Mouse (Mus musculus): ENCODE measurements at regions not wholly inside any gene's neighbourhood (a gene's known extent, or its start where the extent isn't known, plus 50 kb on each side); places are given as distances from the start of the nearest gene placed in this dataset.
A peak's percentile ranks its signal among the peaks of the same experiment; 100 is the strongest.
"Not testable (repeated sequence)": the region's sequence is repeated elsewhere in the genome, so short reads cannot be mapped to it uniquely, and the experiment has no call there.

DNA sequence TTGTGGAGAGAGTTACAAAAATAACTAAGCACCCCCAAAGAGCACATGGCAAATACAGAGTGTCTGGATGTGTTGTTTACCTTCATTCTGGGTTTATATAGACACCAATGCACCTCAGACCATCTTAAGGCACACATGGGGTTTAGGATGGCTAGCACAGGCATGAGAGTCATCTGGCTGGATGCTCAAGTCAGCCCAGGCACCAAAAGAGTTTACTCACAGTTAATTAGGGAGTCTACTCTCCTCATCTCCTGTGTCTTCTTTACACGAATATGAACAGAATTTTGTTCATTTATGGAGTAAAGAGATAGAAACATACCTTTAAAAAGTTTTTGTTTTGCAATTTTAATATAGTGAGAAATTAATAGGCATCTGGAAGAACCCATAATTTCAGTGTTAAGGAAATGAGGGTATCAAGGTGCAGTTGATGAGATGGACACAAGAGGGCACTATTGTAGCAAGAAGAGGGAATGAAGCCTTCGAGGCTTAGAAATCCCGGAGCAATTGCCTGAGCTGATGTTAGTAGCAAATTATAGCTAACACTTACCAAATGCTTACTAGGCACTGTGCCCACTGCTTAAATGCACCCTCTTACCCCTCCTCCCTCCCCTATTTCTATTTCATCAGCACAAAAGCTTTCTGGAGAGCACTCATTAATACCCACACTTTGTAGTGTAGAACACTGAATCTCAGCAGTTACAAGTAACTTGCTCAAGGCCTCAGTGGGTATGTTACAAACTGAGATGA lies 174.6 kb downstream of the Eepd1 start:
- no peak for DNase-seq

DNA sequence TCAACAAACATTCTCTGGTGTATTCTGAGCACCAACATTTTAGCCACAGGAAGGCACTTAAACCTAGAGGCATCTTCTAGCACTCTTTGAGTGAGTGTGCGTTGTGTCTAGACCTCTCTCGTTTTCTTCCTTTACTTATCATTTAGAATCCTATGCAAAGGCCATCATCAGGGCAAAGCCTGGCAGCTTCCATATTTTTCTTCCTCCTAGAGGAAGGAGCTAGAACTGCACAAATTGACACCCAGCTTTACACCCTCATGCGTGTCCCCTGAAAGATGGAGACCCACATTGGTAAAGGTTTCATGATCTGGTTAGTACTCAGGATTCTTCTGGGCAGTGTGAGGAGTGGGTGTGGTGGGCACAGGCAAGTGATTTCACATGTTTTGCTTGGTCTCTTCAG lies 175.2 kb downstream of the Eepd1 start:
- DNase-seq, result no peak

DNA sequence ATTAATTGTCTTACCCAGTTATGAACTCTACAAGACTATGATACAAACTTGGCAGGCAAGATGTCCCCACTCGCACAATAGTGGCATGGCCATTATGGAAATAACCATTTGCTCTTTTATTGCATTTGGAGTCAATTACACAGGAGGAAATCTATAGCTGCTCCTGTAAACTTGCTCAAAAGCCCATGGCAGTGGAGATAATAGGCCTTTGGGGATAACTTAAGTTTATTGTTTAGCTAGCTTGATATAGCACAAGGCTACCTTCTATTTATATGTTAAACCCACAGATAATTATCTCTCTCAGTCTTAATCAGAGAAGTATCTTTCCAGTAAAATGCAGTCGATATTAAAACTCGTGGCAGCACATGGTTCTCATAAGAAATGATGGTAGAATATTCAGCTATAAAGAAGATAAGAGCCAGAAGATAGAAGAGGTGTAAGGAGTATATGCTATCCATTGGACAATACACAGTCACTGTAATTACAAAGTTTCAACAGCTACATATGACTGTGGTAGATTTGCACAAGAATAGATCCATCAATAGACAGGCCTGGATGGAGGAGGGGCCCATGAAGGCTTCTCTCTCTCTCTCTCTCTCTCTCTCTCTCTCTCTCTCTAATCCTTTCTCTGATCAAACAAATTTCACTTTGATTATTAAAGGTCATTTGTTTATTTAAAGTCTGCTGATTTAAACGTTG lies 202.4 kb downstream of the Eepd1 start:
- no peak for DNase-seq

DNA sequence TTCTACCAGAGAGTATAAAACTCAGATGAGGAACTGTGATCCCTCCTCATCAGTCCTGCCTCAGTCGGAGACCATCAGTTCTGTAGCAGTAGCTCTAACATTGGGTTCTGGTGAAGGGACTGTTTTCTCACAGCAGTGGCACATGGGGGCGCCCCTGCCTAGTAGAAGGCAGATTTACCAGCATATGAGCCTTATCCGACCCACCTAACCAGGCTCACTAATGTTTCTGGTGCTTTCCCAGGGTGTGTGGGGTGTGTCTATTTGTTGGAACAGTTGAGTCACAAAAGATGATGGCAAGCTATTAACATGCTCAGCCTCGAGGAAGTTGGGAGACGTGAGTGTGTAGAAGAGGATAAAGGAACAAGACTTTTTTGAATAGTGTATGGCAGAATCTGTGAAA lies 212.3 kb downstream of the Eepd1 start:
- DNase-seq, result peak; percentile 1

DNA sequence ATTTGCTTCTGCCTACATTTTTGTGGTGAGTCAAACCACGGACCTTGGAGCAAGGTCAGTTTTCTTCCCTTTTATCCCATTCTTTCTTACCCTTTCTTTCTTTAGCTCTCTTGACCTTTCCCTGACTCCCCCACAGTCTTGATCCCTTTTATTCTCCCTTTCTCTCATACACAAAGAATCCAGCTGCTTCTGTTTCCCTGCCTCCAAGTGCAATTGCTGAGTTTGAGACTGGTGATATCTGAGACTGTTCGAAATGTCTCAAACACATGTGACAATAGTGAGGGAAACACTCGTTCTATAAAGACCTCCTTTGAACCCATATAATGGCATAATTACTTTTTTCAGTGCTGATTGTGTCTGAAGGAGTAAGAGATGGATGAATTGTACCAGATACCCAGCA lies 213.7 kb downstream of the Eepd1 start:
- DNase-seq, result no peak

DNA sequence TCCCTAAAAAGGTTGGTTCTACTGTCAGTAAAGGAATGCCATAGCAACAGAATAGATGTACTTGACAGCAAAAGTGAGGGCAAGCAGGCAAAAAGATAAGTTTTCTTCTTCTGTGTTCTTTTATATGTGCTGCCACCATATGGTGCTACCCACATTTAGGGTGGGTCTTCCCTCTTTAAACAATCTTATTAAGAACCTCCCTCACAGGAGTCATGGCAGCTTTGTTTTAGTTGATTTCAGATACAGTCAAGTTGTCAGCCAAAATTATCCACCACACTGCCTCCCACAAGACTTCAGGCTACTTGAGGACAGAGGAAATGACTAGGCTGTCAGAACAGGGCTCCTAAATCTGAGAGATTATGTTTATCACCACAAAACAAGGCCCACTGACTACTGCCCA lies 232.3 kb downstream of the Eepd1 start:
- no peak for DNase-seq

DNA sequence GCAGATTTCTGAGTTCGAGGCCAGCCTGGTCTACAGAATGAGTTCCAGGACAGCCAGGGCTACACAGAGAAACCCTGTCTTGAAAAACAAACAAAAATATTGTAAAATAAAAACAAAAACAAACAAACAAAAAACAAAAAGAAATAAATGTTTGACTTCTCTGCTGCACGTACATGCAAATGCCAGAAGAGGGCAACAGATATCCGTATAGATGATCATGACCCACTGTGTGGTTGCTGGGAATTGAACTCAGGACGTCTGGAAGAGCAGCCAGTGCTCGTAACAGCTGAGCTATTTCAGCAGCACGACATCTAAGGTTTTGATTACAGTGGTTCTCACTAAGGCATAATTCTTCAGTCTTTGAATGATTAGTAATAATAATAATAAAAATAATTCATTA lies 262.8 kb downstream of the Eepd1 start:
- DNase-seq, result no peak

DNA sequence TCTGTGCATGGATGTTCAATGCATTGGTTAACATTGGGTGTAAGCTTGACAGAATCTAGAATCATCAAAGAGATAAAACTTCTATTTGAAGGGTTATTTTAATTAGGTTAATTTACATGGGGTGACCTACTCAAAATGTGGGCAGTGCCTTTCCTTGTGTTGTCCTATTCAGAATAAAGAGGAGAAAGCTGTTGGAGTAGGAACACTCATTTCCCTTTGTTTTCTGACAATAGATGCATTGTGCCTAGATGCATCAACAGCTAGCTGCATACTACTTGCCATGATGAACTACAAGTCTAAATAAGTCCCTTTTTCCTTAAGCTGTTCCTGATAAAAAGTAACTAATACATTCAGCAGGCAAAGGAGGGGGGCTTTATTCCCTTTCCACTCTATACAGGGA lies 269.8 kb downstream of the Eepd1 start:
- no peak for DNase-seq

DNA sequence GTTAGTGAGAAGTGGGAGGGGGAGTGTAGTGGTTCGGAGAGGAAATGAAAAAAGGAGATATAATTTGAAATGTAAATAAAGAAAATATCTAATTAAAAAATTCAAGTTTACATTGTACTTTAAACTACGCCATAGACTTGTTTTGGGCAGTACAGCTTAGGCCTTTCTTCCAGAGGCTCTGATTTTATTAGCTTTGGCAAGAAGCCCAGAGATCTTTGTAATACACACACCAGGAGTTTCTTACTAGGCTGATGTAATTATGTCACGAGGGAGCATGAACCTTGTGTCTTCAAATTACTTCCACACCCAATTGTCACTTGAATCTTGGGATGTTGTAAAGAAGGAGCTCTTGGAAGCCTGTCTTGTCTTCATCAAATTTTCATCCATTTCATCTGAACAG lies 292.6 kb downstream of the Eepd1 start:
- no peak for DNase-seq

DNA sequence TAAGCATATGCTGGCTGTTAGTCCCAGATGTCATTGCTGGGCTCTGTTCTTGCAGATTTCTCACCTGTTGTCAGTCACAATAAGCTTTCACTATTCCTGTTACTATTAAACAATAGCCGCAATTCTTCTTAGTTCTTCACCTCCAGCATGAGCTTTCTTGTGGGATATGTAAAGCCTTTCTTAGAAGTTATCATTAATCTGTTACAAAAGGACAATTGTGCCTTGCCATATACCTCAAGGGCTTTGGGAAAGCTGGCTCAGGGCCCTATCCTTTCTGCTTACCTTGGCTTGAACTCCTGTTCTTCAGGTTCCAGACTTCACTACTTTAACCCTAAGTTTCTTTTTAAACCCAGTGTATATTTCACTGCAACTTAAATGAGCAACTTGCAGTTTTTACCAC lies 301.3 kb downstream of the Eepd1 start:
- DNase-seq, result no peak

DNA sequence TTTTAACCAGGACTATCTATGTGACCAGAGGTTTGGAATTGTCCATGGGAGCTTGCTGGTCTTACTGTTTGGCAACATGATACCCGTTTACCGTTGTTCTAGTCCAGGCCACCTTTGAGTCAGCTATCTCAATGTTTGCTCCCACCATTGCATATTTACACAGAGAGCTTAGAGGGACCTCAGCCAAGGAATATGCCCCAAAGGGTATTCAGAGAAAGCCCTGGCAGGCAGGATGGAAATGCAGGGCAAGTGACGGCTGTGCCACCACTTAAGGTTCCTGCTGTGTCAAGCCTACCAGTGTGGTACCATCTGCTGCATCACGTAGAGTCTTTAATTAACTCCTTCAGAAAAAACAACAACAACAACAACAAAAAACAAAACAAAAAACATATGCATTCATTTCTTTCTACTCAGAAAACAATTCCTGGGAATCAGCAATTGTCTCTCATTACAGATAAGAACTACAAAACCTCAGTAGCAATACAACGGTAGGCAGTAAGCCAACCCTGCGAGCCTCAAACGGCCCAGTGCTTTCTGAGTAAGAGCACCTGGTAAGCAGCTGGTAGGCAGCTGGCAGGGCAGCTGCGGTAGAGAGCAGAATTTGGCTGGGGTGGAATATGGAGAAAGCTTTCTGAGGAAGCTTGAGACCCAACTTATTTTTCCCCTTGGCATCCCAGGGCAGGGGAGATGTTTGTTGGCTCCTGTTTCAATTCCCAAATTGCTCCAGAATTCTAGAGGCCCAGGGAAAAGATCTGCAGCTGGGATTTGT lies 314.0 kb downstream of the Eepd1 start:
- DNase-seq, result no peak

DNA sequence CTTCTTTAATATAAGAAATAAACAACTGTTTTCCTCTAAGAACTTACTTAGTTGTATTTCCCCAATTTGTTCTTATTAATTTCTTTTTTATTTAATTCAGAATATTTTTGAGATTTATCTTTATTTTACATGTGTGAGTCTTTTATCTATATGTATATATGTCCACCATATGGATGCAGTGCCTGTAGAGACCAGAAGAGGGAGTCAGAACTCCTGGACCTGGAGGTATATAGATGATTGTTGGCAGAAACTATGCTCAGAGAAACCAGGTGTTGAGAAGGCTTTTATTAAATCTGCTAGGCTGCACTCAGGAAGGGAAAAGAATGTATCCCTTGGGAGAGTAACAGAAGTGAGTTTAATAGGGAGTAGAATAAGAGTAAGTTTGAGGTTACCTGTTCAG lies 328.2 kb downstream of the Eepd1 start:
- DNase-seq, result no peak

DNA sequence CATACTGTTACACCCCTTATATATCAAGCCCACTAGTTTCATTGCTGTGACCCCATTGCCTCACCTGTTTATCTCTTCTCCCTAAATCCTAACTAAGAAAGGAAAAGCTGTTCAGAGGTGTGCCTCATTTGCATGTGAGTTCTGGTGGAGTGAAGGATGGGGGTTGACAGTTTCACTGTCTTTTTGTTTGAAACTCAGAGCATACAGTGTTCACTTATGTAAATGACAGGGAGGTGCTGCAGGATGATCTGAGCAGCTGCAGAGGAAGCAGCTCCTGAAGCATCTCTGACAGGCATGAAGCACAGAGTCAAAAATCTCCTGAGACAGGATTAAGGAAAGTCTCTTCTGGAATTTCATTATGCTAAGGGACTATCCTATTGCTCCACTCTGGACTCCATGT lies 351.9 kb downstream of the Eepd1 start:
- no peak for DNase-seq

DNA sequence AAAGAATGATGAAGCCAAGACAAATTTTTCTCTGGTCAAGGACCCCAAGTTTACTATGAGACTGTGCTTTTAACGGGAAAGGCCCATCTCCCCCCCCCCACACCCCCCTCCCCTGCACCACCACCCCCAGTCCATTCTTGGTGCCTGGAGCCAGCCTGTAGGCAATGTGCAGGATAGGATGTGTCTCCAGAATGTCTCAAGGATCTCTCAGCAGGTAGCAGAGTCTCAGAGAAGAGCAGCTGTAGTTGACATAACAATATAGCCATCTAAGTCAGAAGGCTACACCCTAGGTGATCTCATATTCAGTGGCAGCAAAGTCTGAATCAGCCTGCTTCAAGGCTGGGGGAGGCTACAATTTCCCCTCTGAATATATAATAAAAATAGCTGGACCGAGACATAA lies 368.6 kb downstream of the Eepd1 start:
- not testable (repeated sequence) for DNase-seq

DNA sequence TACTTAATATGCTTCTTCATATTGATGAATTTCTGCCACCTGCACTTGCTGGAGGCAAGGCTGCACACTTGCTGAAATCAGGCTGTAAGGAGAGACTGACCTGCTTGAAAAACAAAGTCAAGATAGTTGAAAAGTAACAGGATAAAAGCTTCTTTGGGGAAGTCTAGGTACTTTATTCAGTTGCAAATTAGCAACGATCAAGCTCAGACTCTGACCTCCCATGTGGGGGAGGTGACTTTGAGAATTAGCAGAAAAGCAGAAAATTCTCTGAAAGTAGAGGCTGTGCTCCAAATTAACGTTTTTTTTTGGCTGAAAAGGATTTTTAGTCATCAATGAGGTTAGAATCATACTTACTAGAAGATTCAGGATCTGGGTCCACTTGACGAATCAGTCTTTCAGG lies 369.3 kb downstream of the Eepd1 start:
- DNase-seq, result not testable (repeated sequence)

DNA sequence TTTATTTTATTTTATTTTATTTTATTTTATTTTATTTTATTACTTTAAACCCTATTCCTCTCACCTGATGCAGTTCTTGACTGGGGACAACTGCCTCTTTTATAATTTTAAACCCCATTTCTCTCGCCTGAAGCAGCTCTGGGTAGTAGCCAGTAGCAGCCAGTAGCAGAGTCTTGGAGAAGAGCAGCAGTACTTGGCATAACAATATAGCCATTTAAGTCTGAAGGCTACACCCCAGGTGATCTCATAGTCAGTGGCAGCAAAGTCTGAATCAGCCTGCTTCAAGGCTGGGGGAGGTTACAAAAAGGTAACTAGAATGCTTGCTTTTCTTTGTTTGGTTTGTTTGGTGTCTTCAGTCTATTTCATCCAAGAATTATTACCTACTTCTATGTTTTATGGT lies 373.2 kb downstream of the Eepd1 start:
- DNase-seq, result no peak

DNA sequence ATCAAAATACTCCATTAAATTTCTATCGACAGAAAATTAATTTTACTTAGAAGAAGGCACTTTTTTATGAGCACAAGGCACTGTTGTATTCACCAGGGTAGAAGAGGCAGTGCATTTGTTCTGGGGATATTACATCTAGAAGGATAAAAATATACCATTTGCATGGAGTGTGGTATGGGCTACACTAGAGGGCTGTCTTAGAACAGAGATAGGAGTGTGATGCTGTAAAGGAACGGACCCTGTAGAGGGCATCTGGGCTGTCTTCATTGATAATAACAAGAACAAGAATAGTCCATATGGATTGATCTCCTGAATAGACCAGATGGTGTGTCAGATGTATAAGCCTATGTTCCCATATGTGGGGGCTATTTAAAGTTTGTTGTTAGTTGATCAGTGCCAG lies 388.9 kb downstream of the Eepd1 start:
- no peak for DNase-seq

DNA sequence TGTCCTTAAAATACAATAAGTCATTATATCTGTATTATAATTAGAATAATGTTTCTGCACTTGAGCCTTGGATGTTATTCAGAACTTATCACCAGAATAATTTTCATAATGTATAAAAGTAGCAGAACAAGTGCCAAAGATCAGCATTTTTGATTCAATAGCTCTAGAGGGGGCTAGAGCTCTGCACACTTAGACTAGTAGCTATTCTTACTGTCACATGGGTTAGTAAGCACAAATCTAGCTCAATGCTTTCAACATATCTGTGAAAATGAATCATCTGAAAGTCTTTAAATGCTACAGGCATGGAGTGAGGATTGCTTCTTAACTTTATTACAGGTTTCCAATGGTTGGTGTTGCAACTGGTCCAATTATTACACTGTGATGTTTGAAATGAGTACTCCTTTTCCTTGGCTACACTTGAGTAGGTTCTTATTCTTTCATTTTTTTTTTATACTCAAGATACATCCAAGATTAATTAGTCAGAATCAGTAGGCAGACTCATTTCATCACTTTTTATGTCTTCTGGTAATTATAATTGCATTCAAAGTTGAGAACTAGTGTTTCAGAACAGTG lies 415.1 kb downstream of the Eepd1 start:
- DNase-seq, result no peak

Small RNA genes lying in the stretch of these regions (microRNA-seq; reads per million reads assigned to microRNA genes)
- 0 reads per million in 2 experiments for gene Gm26190

Data from adrenal gland, adult 8-10 months (tissue).